Mouse (Mus musculus) retina, postnatal 1 day (tissue): ENCODE data around the gene Diras1.
"Not testable (repeated sequence)": the region's sequence is repeated elsewhere in the genome, so short reads cannot be mapped to it uniquely, and the experiment has no call there.

Experiments
- DNase-seq: peaks from one replicate; pipeline ENCODE4 v3.0.0-alpha.2; 2012

Diras1 gene

GRCm38 (mm10) chr10:80996501-80996900 is 29.0 kb downstream of the Diras1 start:
- no peak for DNase-seq

DNA sequence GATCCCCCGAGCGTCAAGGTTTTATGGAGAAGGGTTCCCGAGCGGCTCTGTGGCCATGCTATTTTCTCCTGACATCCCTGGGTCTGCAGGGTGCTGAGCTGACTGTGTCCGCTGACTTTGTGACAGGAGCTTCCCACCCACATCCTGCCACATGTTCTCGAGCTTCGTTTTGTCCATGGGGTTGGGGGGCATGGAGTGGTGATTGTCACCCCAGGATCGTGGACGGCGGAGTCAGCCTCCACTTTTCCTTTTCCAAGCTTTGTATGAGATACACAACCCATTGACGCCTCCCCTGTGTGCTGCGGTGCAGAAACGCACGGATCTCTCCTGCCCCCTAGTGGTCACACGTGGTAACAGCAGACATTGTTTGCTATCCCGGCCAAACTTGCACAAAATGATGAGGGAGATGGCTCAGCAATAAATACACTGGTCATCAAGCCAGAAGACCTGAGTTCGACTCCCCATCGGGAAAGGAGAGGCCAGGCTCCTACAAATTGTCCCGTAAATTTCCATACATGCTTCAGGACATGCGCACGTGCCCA is 30.3 kb downstream of the Diras1 start:
- peak; percentile 88 for DNase-seq

DNA sequence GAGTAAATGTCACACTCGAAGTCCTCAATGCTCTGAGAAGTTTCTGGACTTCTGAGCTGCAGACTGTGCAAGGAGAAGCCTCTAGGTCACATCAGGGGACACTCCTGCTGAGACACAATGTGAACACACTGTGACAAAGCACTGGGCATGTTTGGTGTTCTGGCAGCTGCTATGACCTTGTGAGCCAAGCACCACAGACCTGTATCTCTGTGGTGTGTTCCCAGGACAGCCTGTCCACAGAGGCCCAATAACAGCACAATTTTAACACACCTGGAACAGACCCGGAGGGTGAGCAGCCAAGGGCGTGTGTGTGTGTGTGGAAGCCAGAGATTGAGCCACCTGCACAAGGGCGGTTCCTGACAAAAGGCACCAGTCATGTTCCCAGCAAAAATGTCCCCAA is 30.8 kb downstream of the Diras1 start:
- DNase-seq = no peak

GRCm38 (mm10) chr10:80993276-80993675 is 32.2 kb downstream of the Diras1 start:
- no peak for DNase-seq

DNA sequence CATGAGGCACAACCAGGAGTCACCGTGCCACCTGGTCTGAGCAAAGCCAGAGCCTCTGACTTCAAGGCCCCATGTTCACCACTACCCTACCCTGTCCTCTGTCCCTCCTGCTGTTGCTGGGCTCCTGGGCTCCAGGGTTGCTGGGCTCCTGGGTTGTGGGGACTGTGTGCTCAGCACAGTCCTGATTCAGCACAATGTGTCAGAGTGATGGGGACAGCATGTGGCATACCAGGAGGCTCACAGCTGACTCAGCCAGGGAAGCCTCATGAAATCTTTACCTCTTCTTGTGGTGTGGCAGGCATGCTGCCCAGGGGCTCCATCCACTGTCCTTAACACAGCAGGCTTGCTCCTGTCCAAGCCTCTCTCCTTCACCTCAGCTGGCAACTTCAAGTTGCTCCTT is 33.5 kb downstream of the Diras1 start:
- no peak for DNase-seq

DNA sequence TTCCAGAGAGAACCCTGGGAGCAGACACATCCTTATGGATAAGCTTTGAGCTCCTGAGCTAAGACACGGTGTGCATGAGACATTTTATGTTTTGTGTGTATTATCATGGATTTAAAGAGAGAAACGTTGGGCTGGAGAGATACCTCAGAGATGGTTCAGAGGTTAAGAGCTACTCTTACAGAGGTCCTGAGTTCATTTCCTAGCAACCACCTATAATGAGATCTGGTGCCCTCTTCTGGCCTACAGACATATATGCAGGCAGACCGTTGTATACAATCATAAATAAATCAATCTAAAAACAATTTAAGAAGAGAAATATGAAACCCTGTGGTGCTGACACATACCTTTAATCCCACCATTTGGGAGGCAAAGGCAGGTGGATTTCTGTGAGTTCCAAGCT is 34.5 kb downstream of the Diras1 start:
- no peak for DNase-seq

- DNase-seq = no peak
Measured at GRCm38 (mm10) chr10:80990406-80990805, 35.1 kb downstream of the Diras1 start.

DNA sequence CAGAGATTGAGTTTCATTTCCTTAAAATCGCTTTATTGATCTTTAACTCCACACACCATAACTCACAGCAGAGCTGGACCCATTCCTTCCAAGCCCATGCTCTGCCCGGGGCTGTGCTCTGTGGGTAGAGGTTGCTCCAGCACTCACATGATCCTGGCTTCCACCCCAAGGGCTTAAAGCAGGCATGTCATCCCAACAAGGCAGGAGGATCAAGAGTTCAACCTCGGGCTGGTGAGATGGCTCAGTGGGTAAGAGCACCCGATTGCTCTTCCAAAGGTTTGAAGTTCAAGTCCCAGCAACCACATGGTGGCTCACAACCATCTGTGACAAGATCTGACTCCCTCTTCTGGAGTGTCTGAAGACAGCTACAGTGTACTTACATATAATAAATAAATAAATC is 35.6 kb downstream of the Diras1 start:
- DNase-seq = not testable (repeated sequence)

DNA sequence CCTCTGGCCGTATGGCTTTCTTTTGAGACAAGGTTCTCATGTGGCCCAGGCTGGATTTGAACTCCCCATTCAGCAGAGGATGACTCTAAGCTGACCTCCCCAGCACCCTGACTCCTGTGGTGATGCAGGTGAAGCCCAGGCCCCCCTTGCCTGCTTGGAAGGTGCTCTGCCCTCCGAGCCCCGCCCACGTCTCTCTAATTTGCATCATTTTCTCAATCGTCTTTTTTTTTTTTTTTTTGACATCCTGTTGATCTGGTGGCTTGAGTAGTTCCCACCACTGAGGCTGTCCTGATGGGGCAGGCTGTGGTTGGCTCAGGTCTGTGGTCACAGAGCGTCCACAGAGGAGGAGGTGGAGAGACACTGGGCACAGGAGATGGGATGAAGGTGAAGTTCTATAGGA is 36.0 kb downstream of the Diras1 start:
- DNase-seq = no peak

DNA sequence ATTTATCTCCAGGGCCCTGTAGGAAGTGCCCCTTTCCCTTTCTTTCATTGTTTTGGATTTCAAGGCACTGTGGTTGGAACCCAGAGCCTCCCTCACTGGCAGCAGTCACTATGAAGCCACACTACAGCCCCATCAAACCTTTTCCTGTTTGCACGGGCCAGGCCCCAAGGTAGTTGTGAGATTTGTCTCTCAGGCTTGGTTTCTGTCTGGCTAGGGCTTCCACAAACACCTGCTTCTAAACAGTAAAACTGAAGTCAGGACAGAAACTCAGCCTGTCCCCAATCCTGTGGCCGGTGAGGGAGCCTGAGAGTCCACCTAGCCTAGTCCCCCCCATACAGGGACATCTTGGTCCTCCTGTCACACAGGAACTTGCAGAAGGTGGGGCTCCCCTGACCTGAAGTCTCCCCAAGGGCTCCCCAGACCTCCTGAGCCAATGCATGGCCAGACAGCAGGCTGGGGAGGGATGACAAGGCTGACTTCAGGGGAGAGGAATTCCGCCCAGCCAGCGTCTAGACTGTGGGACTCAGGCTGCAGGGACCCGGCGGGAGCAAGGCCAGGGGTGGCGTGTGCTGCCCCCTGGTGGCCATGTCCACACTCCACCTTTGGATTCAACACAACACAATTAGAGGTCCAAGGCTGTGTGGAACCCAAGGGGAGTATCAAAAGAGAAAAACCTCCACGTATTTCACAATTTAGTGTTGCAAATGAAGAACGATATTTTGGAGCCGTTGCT is 37.6 kb downstream of the Diras1 start:
- peak; percentile 87 for DNase-seq

DNA sequence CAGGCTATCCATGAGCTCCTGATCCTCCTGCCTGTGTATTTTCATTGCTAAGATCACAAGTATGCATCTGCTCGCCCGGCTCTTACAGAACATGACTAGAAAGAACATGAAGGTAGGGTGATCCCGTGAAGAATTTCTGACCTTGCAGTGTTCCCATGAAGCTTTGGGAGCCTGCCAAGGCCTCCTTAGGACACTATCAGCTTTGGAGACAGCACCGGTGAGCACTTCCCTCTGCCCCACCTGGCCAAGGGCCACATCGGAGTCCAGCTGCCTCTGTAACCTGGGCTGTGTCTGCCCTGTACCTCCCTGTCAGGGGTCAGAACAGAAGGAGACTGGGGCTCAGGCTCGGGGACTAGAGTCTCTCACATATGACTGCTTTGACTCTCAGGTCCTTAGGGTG is 38.7 kb downstream of the Diras1 start:
- DNase-seq = no peak

- no peak for DNase-seq
Measured at GRCm38 (mm10) chr10:80985970-80986701, 39.3 kb downstream of the Diras1 start.

GRCm38 (mm10) chr10:80985241-80985969 is 40.1 kb downstream of the Diras1 start:
- no peak for DNase-seq

DNA sequence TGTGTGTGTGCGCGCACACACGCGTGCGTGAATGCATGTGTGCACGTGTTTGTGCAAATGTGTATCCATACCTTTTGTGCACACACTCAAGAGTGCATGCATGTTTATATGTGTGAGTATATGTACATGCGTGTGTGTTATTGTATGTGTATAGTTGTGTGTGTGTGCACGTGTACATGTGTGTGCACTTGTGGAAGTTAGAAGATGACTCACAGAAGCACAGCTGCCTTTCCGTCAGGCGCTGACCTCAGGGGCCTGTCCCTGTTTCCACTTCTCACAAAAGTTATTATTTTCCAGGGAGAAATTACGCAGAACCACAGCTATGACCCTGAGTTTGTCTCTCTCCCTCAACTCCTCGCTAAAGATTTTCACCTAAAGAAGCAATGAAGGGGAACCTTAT is 41.2 kb downstream of the Diras1 start:
- DNase-seq = no peak

- no peak for DNase-seq
Measured at GRCm38 (mm10) chr10:80982381-80982780, 43.1 kb downstream of the Diras1 start.

DNA sequence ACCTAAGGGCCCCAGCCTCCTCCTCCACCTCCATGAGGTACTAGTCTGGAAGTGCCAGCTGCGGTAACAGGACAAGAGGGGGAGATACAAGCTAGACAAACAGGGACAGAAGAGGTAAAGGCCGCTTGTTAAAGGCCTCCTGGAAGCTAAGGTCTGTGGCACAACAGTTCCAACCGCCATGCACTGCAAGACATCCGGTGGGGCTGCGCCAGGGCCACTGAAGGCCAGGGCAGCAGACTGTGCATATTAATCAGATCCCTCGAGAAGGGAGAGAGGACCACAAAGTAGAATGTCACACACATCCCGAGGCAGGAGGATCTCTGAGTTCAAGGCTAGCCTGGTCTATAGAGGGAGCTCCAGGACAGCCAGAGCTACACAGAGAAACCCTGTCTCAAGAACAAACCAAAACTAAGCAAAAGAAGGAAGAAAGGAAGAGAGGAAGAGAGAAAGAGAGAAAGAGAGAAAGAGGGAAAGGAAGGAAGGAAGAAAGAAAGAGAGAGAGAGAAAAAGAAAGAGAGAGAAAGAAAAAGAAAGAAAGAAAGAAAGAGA is 43.8 kb downstream of the Diras1 start:
- DNase-seq = no peak

- no peak for DNase-seq
Measured at GRCm38 (mm10) chr10:80975478-80975877, 50.0 kb downstream of the Diras1 start.

- no peak for DNase-seq
Measured at GRCm38 (mm10) chr10:80973722-80974121, 51.7 kb downstream of the Diras1 start.

- no peak for DNase-seq
Measured at GRCm38 (mm10) chr10:80972071-80972987, 53.1 kb downstream of the Diras1 start.

DNA sequence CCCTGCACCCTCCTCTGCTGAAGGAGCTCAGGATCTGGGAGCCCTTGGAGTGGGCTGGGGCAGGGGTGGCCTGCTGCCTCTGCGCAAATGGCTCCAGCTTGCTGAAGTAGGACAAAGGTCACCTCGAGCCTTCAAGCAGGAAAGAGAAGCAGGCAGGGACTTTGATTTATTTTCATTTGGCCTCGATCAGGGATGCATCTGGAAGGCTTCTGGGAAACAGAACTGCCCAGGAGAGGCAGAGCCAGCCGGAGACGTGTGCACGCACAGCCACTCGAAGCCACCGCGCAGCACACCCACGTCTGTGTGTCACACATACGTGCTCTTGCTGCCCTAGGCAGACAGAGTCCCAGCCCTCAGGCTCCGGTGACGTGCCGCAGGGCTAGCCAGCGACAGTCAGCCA is 53.9 kb downstream of the Diras1 start:
- no peak for DNase-seq

DNA sequence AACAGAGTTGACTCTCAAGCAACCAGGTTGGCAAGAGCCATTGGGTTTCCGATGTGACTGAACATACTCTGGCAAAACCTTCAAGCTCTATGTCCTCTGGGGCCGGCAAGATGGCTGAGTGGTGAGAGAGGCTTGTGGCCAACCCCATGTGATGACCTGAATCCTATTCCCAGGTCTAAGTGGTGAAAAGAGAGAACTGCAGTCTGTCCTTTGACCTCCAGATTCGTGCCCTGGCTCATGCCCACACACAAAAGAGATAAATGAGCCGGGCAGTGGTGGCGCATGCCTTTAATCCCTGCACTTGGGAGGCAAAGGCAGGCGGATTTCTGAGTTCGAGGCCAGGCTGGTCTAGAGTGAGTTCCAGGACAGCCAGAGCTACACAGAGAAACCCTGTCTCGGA is 55.3 kb downstream of the Diras1 start:
- DNase-seq = no peak
